In genomic region chr8:117697248-117697647, GRCm38 (mm10) we compare ENCODE assay signal across 9 mouse cellular contexts. TPM values are rescaled to one million over a fixed set of nuclear protein-coding genes. Genes with fewer than 3 reads are reported as not detected.
DNase-seq lines count a peak whose midpoint lies in the region; ATAC-seq and TF ChIP-seq lines count a peak whose summit lies in the region.
"Had no signal": no experiment of that assay in that cellular context is flagged by ENCODE, and none has a peak within 500 bp of the region (broad histone marks: within the 10 kb centered on the region; RNA-seq: fewer than 3 reads in every experiment).

No protein-coding gene starts in this region.

- H3K4me3 ChIP-seq in hindbrain, postnatal 0 days (ENCODE audit: low read length): no peak overlapping the region
- no peak overlapping the region for H3K4me3 ChIP-seq in hindbrain, embryonic 12.5 days
- H3K4me3 ChIP-seq in lung, adult 2 months (replicated peaks; ENCODE audit: extremely low read depth, low read depth, low read length): no peak overlapping the region

- peak; percentile 50 for DNase-seq in hindbrain, postnatal 0 days (ENCODE audit: low spot score)
- peak; percentile 61 for DNase-seq in urinary bladder, postnatal 14 days (ENCODE audit: low spot score)
- no peak for DNase-seq in urinary bladder, adult 18-20 months (ENCODE audit: low spot score in 2 of 2)
- peak; percentile 16 for DNase-seq in cerebellum, adult 9-11 months
- DNase-seq in lung, adult 2 months: peak; percentile 32
- DNase-seq in Muller cell, postnatal 12 days (ENCODE audit: inconsistent ontology term): no peak
- no peak for DNase-seq in frontal cortex, postnatal 36 days (ENCODE audit: low spot score in 2 of 2)

- no peak for ATAC-seq in hindbrain, postnatal 0 days
- ATAC-seq in hindbrain, embryonic 12.5 days (ENCODE audit: low FRiP score): no peak

- H3K4me2 ChIP-seq in hindbrain, postnatal 0 days (ENCODE audit: low read depth, low read length): no peak overlapping the region
- H3K4me2 ChIP-seq in hindbrain, embryonic 12.5 days (replicated peaks): no peak overlapping the region

- H3K27me3 ChIP-seq in hindbrain, postnatal 0 days (ENCODE audit: insufficient read depth, low read length): no peaks in the 10 kb centered on the region
- H3K27me3 ChIP-seq in hindbrain, embryonic 12.5 days: no peaks in the 10 kb centered on the region

- H3K27ac ChIP-seq in hindbrain, postnatal 0 days: no peak overlapping the region
- H3K27ac ChIP-seq in hindbrain, embryonic 12.5 days: no peak overlapping the region

- 44% methylated on average over 5 of the region's 5 CpGs for WGBS in hindbrain, postnatal 0 days
- WGBS in hindbrain, embryonic 12.5 days: 36% methylated on average over 5 of the region's 5 CpGs
- 34% methylated on average over 5 of the region's 5 CpGs for WGBS in lung, adult 2 months

- no peak overlapping the region for H3K9ac ChIP-seq in hindbrain, postnatal 0 days (replicated peaks; ENCODE audit: low read length)
- H3K9ac ChIP-seq in hindbrain, embryonic 12.5 days: no peak overlapping the region

- no peak for TF ChIP-seq POLR2A in lung, adult 2 months (IDR thresholded peaks at IDR 0.05; ENCODE audit: borderline replicate concordance, extremely low read depth, low read depth, low read length)

- no peaks in the 10 kb centered on the region for H3K36me3 ChIP-seq in hindbrain, postnatal 0 days (ENCODE audit: insufficient read depth, low read length)
- H3K36me3 ChIP-seq in hindbrain, embryonic 12.5 days: no peaks in the 10 kb centered on the region

- H3K9me3 ChIP-seq in hindbrain, postnatal 0 days (ENCODE audit: low read length): no peaks in the 10 kb centered on the region
- H3K9me3 ChIP-seq in hindbrain, embryonic 12.5 days (replicated peaks): no peaks in the 10 kb centered on the region

- peaks cover 5% of the 10 kb centered on the region; the same call in 1 of the 2 replicates for H3K4me1 ChIP-seq in hindbrain, postnatal 0 days (ENCODE audit: insufficient read depth, low read length)
- H3K4me1 ChIP-seq in hindbrain, embryonic 12.5 days: peaks cover 5% of the 10 kb centered on the region; the same call in 1 of the 2 replicates
- no peaks in the 10 kb centered on the region for H3K4me1 ChIP-seq in lung, adult 2 months (ENCODE audit: control insufficient read depth, insufficient read depth, low read length)

- peak; percentile 63 for TF ChIP-seq CTCF in hindbrain, postnatal 0 days (IDR thresholded peaks at IDR 0.05; ENCODE audit: low read depth)
- TF ChIP-seq CTCF in lung, adult 2 months (IDR thresholded peaks at IDR 0.05; ENCODE audit: insufficient read depth, low read length): peak; percentile 67

RNA-seq across cellular contexts. Expression of gene Hsd17b2, which starts 4.5 kb away (rescaled TPM):
- total RNA-seq in hindbrain, postnatal 0 days (2014; rRNA removed): 2.0 TPM in 1 of 2 replicates, not detected in the other
- polyA plus RNA-seq in hindbrain, postnatal 0 days (2015; fragmentation: Nextera tagmentation; extraction: Ambion mirVana): 1.1 TPM in 2 replicates
- polyA plus RNA-seq in hindbrain, embryonic 12.5 days (2016; fragmentation: Nextera tagmentation; extraction: Ambion mirVana): not detected in 2 replicates
- polyA plus RNA-seq in lung, adult 2 months (2012; rRNA removed): 0.79 and 5.2 TPM in 2 replicates
- total RNA-seq: heart, postnatal 10 days had no signal

RNA-seq across cellular contexts. Expression of gene Sdr42e1, which starts 23.8 kb away (rescaled TPM):
- total RNA-seq in hindbrain, postnatal 0 days (2014; rRNA removed): 5.1 and 9.4 TPM in 2 replicates
- polyA plus RNA-seq in hindbrain, postnatal 0 days (2015; fragmentation: Nextera tagmentation; extraction: Ambion mirVana): 2.6 and 2.8 TPM in 2 replicates
- 0.93 and 1.2 TPM in 2 replicates for polyA plus RNA-seq in hindbrain, embryonic 12.5 days (2016; fragmentation: Nextera tagmentation; extraction: Ambion mirVana)
- polyA plus RNA-seq in lung, adult 2 months (2012; rRNA removed): 3.8 and 12.5 TPM in 2 replicates

Comparison
In these comparisons a context has a peak if more than half of its experiments do, and no peak if none do; other contexts are left out.
1. DNase-seq: peak in hindbrain, postnatal 0 days (single experiment), urinary bladder, postnatal 14 days (single experiment), cerebellum, adult 9-11 months (single experiment) and lung, adult 2 months (single experiment); none in urinary bladder, adult 18-20 months (0 of 2), Muller cell, postnatal 12 days (single experiment) and frontal cortex, postnatal 36 days (0 of 2).